Mouse (Mus musculus) ES-E14 (cell line): ENCODE measurements at regions not wholly inside any gene's neighbourhood (a gene's known extent, or its start where the extent isn't known, plus 50 kb on each side); places are given as distances from the start of the nearest gene placed in this dataset.

Experiments
- DNase-seq: peaks from one replicate; pipeline ENCODE4 v3.0.0-alpha.2; 2013; ENCODE audit warnings: low read depth, low spot score
- H3K27ac ChIP-seq: 2 replicates; pipeline ENCODE4 v1.5.1; 2012; ENCODE audit warnings: low read depth, mild to moderate bottlenecking, low read length, moderate library complexity, mixed read lengths; ENCODE audit not compliant: poor library complexity, insufficient read depth, severe bottlenecking
- H3K36me3 ChIP-seq: 2 replicates; pipeline ENCODE4 v1.6.1; 2012; ENCODE audit warnings: mild to moderate bottlenecking, low read length, moderate library complexity, mixed read lengths; ENCODE audit not compliant: control insufficient read depth, poor library complexity, insufficient read depth, severe bottlenecking
- H3K4me1 ChIP-seq, 2 experiments: fragments of 150-350 bp in 1 of 2; sonication (generic) in 1 of 2; 2 replicates each; pipeline ENCODE4 v1.6.1; 2012; ENCODE audit warnings: low read length in 2 of 2, mild to moderate bottlenecking in 1 of 2, mixed read lengths in 1 of 2; ENCODE audit not compliant: control insufficient read depth in 2 of 2, insufficient read depth in 2 of 2, poor library complexity in 1 of 2
- H3K4me3 ChIP-seq, 2 experiments: fragments of 150-350 bp in 1 of 2; sonication (generic) in 1 of 2; 2 replicates each; pipeline ENCODE4 v1.5.1; 2012; ENCODE audit warnings: low read length in 2 of 2, low read depth in 1 of 2, mild to moderate bottlenecking in 1 of 2, mixed read lengths in 1 of 2; ENCODE audit not compliant: insufficient read depth in 1 of 2, poor library complexity in 1 of 2, severe bottlenecking in 1 of 2
- H3K9ac ChIP-seq: 2 replicates; pipeline ENCODE4 v1.6.1; 2012; ENCODE audit warnings: low read depth, mild to moderate bottlenecking, low read length, mixed read lengths; ENCODE audit not compliant: poor library complexity, insufficient read depth, severe bottlenecking
- H3K9me3 ChIP-seq: fragments of 150-350 bp; sonication (generic); 2 replicates; pipeline ENCODE4 v1.6.1; 2012; ENCODE audit warnings: low read depth, mild to moderate bottlenecking, low read length; ENCODE audit not compliant: control insufficient read depth, insufficient read depth
- CHD2 ChIP-seq: IDR thresholded peaks from 2 replicates; pipeline ENCODE4 v1.6.1; 2014; ENCODE audit warnings: mild to moderate bottlenecking, low read depth, low read length, inconsistent platforms
- HCFC1 ChIP-seq: IDR thresholded peaks from 2 replicates; pipeline ENCODE4 v1.6.1; 2012; ENCODE audit warnings: low read length, inconsistent platforms, borderline replicate concordance; ENCODE audit not compliant: insufficient read depth
- MAFK ChIP-seq: IDR thresholded peaks from 2 replicates; pipeline ENCODE4 v1.6.1; 2014; ENCODE audit warnings: mild to moderate bottlenecking, low read depth, low read length, inconsistent platforms; ENCODE audit not compliant: insufficient read depth
- ZC3H11A ChIP-seq: IDR thresholded peaks from 2 replicates; pipeline ENCODE4 v1.6.1; 2012; ENCODE audit warnings: low read depth, mild to moderate bottlenecking, inconsistent platforms, low read length, borderline replicate concordance
- ZNF384 ChIP-seq: IDR thresholded peaks from 2 replicates; pipeline ENCODE4 v1.6.1; 2012; ENCODE audit warnings: low read depth, low read length, inconsistent platforms
- in situ Hi-C, 2 experiments: fragments of 600-800 bp; cut with MboI; formaldehyde crosslinking; loops; one replicate each; pipeline ENCODE4 v1.15.1; 2025; ENCODE audit warnings: low sequenced_read_pairs in 2 of 2, inconsistent platforms in 1 of 2; ENCODE audit not compliant: unreplicated experiment in 2 of 2

DNA sequence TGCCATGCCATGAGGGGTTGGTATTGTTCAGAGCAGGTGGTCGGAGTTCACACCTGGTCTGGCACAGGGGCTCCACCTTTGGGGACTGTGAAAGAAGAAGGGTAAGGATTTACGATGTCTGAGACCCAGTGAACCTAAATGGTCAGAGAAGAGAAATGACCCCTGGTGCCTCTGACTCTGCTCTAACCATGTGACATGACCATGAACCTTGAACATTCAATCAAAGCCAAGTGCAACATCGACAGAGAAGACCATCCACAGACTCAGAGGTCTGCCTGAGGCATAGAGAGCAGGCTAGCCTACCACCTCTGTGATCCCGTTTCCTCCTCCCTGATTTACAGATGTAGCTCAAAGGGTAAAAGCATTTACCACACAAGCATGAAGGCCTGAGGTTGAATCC, 340.0 kb downstream of the Gm9195 start:
- TF ChIP-seq CHD2 (no peak), ZC3H11A (no peak), MAFK (no peak), ZNF384 (no peak), HCFC1 (no peak)
- DNase-seq: no peak
- H3K36me3 ChIP-seq: no peaks in the 10 kb centered on the region
- H3K4me1 ChIP-seq: no peaks in the 10 kb centered on the region
- H3K4me3 ChIP-seq: no peak overlapping the region
- no peak overlapping the region; the same call in 1 of the 2 replicates for H3K27ac ChIP-seq
- no peak overlapping the region for H3K9ac ChIP-seq
- in situ Hi-C loops: no loop called here
- H3K9me3 ChIP-seq: no peaks in the 10 kb centered on the region

DNA sequence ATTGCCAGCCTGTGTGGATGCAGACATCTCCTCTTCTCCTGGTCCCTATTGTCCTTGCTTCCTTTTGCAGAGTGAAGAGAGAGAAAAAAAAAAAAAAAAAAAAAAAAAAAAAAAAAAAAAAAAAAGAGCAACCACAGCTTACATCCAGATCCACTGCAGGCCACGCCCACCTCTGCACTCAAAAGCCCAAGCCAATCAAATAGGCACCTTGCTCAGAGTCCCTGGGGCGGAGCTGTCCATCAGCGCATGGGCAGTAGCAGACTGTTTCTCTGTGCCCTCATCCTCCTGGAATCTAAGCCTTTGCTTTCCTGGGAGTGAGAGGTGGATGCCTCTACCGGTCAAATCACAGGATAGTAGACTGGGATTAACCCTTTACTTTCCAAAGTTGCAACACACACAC, 342.2 kb downstream of the Gm9195 start:
- in situ Hi-C loops: no loop called here
- DNase-seq: no peak

DNA sequence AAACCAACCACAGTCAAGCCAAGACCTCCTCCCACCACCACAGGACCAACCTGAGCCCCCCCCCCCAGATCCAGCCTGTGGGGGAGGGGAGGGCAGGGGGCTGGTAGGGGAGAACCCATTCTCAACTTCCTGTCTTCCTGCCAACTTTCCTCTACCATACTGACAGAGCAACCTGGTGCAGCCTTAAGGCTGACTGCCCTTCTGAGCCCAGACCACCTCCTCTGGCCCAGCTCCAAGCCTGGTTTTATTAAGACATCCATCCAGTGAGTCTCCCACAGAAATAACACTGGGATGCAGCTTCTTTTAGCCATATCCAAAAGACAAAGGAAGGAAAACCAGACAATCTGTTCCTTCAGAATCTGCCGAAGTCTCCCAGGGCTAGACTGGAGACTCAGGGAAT, 342.8 kb downstream of the Gm9195 start:
- Histone ChIP-seq H3K4me3 (no peak overlapping the region), H3K36me3 (no peaks in the 10 kb centered on the region), H3K4me1 (no peaks in the 10 kb centered on the region), H3K9me3 (no peaks in the 10 kb centered on the region), H3K27ac (no peak overlapping the region), H3K9ac (no peak overlapping the region; the same call in 1 of the 2 replicates)
- no peak for DNase-seq
- TF ChIP-seq CHD2 (no peak), ZC3H11A (no peak), MAFK (no peak), HCFC1 (no peak), ZNF384 (no peak)
- in situ Hi-C loops: no loop called here

More for the DNA sequence above, 342.2 kb downstream of the Gm9195 start:
- H3K9me3 ChIP-seq: no peaks in the 10 kb centered on the region
- no peak overlapping the region for H3K9ac ChIP-seq
- H3K4me1 ChIP-seq: no peaks in the 10 kb centered on the region
- H3K36me3 ChIP-seq: no peaks in the 10 kb centered on the region
- H3K4me3 ChIP-seq: no peak overlapping the region
- H3K27ac ChIP-seq: no peak overlapping the region
- TF ChIP-seq ZC3H11A: no peak
- TF ChIP-seq ZNF384: 0 out of 2 replicates have a peak, but pooled peaks have one; percentile 7
- TF ChIP-seq CHD2: no peak
- TF ChIP-seq MAFK: no peak
- no peak for TF ChIP-seq HCFC1

DNA sequence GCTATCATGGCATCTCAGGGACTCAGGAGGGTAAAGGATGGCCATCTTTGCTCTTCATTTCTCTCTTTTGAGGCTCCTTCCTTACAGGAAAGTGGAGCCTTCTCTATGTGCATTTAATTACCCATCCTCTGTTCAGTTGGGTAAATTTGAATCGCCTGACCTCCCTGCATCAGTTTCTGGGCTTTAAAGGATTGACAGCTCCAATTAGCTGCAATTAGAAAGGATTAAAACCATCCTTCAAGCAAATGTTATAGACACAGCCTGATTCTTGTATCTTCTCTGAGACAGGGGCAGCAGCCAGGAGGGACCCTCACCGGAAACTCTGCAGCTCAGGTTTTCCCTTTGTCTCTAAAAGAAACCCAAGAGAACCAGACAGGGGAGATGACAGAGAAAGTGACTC, 345.3 kb downstream of the Gm9195 start:
- no peaks in the 10 kb centered on the region for H3K36me3 ChIP-seq
- H3K27ac ChIP-seq: no peak overlapping the region
- in situ Hi-C loops: no loop called here
- no peak overlapping the region for H3K4me3 ChIP-seq
- no peak for DNase-seq
- no peak overlapping the region for H3K9ac ChIP-seq
- H3K9me3 ChIP-seq: no peaks in the 10 kb centered on the region
- no peak for TF ChIP-seq ZNF384
- TF ChIP-seq HCFC1: no peak
- TF ChIP-seq ZC3H11A: no peak
- TF ChIP-seq CHD2: no peak
- TF ChIP-seq MAFK: no peak
- no peaks in the 10 kb centered on the region for H3K4me1 ChIP-seq
